Mouse (Mus musculus) erythroblast, embryonic 14.5 days (primary cell): ENCODE measurements around the gene Gjc3. TPM values are rescaled to one million over a fixed set of nuclear protein-coding genes. Genes with fewer than 3 reads are reported as not detected.
"Not testable (repeated sequence)": the region's sequence is repeated elsewhere in the genome, so short reads cannot be mapped to it uniquely, and the experiment has no call there.

Source experiments
- H3K27me3 ChIP-seq: 2 replicates; pipeline ENCODE4 v1.6.1; 2012; ENCODE audit warnings: inconsistent platforms; ENCODE audit not compliant: control insufficient read depth
- H3K36me3 ChIP-seq: 2 replicates; pipeline ENCODE4 v1.6.1; 2012; ENCODE audit warnings: mild to moderate bottlenecking, inconsistent platforms; ENCODE audit not compliant: control insufficient read depth
- H3K4me1 ChIP-seq: 2 replicates; pipeline ENCODE4 v1.6.1; 2012; ENCODE audit warnings: inconsistent platforms; ENCODE audit not compliant: control insufficient read depth
- H3K4me3 ChIP-seq: replicated peaks from 2 replicates; pipeline ENCODE3; 2012; ENCODE audit warnings: moderate library complexity, mild to moderate bottlenecking, inconsistent platforms
- H3K9me3 ChIP-seq: 2 replicates; pipeline ENCODE4 v1.6.1; 2012; ENCODE audit warnings: low read length, inconsistent platforms, mixed read lengths; ENCODE audit not compliant: control insufficient read depth
- GATA1 ChIP-seq: IDR thresholded peaks from 2 replicates; pipeline ENCODE4 v1.6.1; 2012; ENCODE audit warnings: low read length, inconsistent platforms, mixed read lengths
- TAL1 ChIP-seq: IDR thresholded peaks from 3 replicates; pipeline ENCODE4 v1.6.1; 2012; ENCODE audit warnings: low read length, inconsistent platforms, mixed read lengths
- polyA plus RNA-seq: library from polyadenylated mRNA; stranded (reverse); fragments of >175 nt; gene quantifications from 2 replicates; pipeline ENCODE4 v1.2.3, GENCODE M21; 2012

The Gjc3 gene
- polyA plus RNA-seq, 1 experiment: not detected

GRCm38 (mm10) chr5:137973161-137973560 lies 10.3 kb upstream of the Gjc3 start:
- TF ChIP-seq TAL1 (no peak), GATA1 (no peak)
- Histone ChIP-seq H3K4me3 (no peak overlapping the region), H3K36me3 (no peaks in the 10 kb centered on the region), H3K9me3 (no peaks in the 10 kb centered on the region), H3K4me1 (no peaks in the 10 kb centered on the region), H3K27me3 (no peaks in the 10 kb centered on the region)

DNA sequence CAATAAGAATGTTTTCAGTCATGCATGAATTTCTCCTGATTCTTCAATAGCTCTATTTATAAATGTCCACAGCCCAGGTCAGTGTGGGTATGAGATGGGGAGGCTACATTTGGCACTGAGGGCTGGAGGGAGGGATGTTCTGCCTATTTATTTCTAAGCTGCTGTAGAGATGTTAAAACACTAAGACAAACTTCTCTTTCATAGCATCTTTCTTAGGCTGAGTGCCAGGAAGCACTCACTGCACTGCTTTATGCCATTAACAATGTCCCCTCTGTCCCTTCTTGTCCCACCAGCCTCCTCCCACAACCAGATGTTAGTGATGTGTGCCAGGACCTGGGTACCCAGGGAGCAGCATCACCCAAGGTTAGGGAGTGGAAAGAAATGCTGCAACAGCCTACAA lies 3.6 kb upstream of the Gjc3 start:
- H3K36me3 ChIP-seq: no peaks in the 10 kb centered on the region
- no peaks in the 10 kb centered on the region for H3K9me3 ChIP-seq
- no peaks in the 10 kb centered on the region for H3K27me3 ChIP-seq
- no peaks in the 10 kb centered on the region for H3K4me1 ChIP-seq
- H3K4me3 ChIP-seq: no peak overlapping the region
- TF ChIP-seq TAL1: no peak

GRCm38 (mm10) chr5:137956404-137956803 lies 6.5 kb downstream of the Gjc3 start:
- Histone ChIP-seq H3K9me3 (0 out of 2 replicates have a peak, but pooled peaks cover 2% of the 10 kb centered on the region), H3K4me1 (no peaks in the 10 kb centered on the region), H3K4me3 (no peak overlapping the region), H3K27me3 (no peaks in the 10 kb centered on the region), H3K36me3 (no peaks in the 10 kb centered on the region)
- TF ChIP-seq GATA1: no peak
- TF ChIP-seq TAL1: no peak

DNA sequence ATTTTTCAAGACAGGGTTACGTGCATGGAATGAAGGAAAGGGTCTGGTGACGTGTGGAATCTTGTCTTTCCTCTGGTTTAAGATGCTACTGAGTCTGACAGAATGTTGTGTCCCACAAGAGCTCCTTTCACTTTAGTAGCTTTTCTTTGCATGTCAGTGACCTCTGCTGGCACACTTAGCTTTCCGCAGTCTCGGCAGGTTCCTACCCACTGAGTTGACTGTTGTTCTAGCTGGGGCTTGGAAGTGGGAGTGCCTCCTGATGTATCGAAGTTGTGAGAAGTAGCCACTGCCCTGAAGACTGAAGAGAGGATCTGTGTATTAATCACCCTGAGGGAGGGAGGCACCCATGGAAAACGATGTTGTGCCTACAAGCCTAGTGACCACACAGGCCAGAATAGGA lies 11.7 kb downstream of the Gjc3 start:
- Histone ChIP-seq H3K36me3 (no peaks in the 10 kb centered on the region), H3K9me3 (no peaks in the 10 kb centered on the region), H3K4me3 (no peak overlapping the region), H3K27me3 (no peaks in the 10 kb centered on the region), H3K4me1 (no peaks in the 10 kb centered on the region)
- TF ChIP-seq TAL1 (no peak), GATA1 (no peak)

- no peaks in the 10 kb centered on the region for H3K36me3 ChIP-seq
- no peaks in the 10 kb centered on the region for H3K4me1 ChIP-seq
- TF ChIP-seq GATA1: no peak
- no peaks in the 10 kb centered on the region for H3K27me3 ChIP-seq
- H3K9me3 ChIP-seq: no peaks in the 10 kb centered on the region
- H3K4me3 ChIP-seq: no peak overlapping the region
Observed at GRCm38 (mm10) chr5:137947303-137947702, 15.6 kb downstream of the Gjc3 start.

DNA sequence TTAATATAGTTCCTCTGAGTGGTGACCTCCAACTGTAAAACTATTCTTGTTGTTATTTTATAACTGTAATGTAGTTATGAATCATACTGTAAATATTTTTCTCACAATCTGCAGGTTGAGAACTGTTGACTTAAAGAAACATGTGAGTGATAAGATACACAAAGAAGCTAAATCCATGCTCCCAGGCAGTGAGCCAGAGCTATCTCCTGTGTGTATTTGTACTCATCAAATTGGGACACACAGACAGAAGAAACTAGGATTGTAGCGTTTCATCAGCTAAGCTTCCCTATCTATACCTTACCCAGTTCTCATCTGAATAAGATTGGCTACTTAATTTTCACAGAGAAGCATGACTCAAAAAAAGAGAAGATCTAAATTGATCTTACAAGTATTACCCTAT lies 19.8 kb downstream of the Gjc3 start:
- H3K36me3 ChIP-seq: no peaks in the 10 kb centered on the region
- H3K4me1 ChIP-seq: no peaks in the 10 kb centered on the region
- TF ChIP-seq TAL1: no peak
- no peak for TF ChIP-seq GATA1
- H3K9me3 ChIP-seq: no peaks in the 10 kb centered on the region
- H3K4me3 ChIP-seq: no peak overlapping the region
- no peaks in the 10 kb centered on the region for H3K27me3 ChIP-seq

DNA sequence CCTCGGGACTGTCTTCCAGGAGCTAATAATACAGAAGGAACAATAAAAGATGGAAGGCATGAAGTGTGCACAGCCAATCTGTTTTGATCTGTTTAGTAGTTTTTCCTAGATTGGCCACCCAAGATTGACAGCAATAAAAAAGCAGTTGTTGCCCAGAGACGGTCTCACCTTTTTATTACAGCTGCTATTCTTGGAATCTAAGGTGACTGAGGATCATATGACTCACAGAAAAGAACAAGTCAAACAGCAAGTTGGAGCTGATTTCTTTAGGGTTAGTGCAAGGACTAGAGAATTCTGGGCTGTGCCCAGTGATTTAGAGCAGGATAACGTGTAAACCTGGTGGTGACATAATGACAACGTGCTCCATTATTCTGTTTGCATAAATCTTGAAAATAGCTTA lies 21.9 kb downstream of the Gjc3 start:
- TF ChIP-seq TAL1: no peak
- TF ChIP-seq GATA1: no peak
- no peaks in the 10 kb centered on the region for H3K36me3 ChIP-seq

GRCm38 (mm10) chr5:137937238-137937637 lies 25.7 kb downstream of the Gjc3 start:
- Histone ChIP-seq H3K27me3 (no peaks in the 10 kb centered on the region), H3K4me3 (no peak overlapping the region), H3K4me1 (no peaks in the 10 kb centered on the region), H3K36me3 (no peaks in the 10 kb centered on the region), H3K9me3 (no peaks in the 10 kb centered on the region)
- TF ChIP-seq GATA1 (no peak), TAL1 (no peak)

More for the DNA sequence above, 21.9 kb downstream of the Gjc3 start:
- Histone ChIP-seq H3K4me3 (no peak overlapping the region), H3K9me3 (no peaks in the 10 kb centered on the region), H3K27me3 (no peaks in the 10 kb centered on the region), H3K4me1 (no peaks in the 10 kb centered on the region)

DNA sequence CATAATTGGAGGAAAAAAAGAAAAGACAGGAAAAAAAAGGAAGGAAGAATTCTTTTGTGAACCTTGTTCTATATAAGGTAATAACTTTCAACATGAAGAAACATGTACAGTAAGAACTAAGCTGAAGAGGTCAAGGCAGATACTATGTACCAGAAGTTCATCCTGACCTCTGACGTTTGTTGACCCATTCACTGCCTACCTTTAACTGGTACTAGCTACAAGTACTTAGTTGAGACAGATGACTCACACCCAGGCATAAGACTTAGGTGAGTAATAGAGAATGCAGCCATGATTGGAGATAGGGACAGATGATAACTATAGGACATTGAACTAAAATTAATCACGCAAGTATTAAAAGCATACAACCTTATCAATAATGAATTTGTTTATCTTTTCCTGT lies 26.4 kb downstream of the Gjc3 start:
- Histone ChIP-seq H3K4me1 (no peaks in the 10 kb centered on the region), H3K36me3 (no peaks in the 10 kb centered on the region), H3K27me3 (no peaks in the 10 kb centered on the region), H3K4me3 (no peak overlapping the region), H3K9me3 (no peaks in the 10 kb centered on the region)
- TF ChIP-seq GATA1 (no peak), TAL1 (no peak)

- not testable (repeated sequence) for H3K27me3 ChIP-seq, H3K9me3 ChIP-seq, H3K36me3 ChIP-seq, H3K4me3 ChIP-seq, H3K4me1 ChIP-seq
Observed at GRCm38 (mm10) chr5:137933934-137934333, 29.0 kb downstream of the Gjc3 start.

- no peak for TF ChIP-seq TAL1
- no peak for TF ChIP-seq GATA1
- Histone ChIP-seq H3K27me3 (no peaks in the 10 kb centered on the region), H3K4me3 (no peak overlapping the region), H3K36me3 (no peaks in the 10 kb centered on the region), H3K9me3 (no peaks in the 10 kb centered on the region), H3K4me1 (no peaks in the 10 kb centered on the region)
Observed at GRCm38 (mm10) chr5:137928439-137928838, 34.5 kb downstream of the Gjc3 start.
